Mouse (Mus musculus) heart, adult 2 months (tissue): ENCODE results near the gene Trim38.

Experiments
- CTCF ChIP-seq: fragments of 200-600 bp; IDR thresholded peaks from 2 replicates; pipeline ENCODE4 v1.8.1; 2022; ENCODE audit warnings: antibody characterized with exemption, mild to moderate bottlenecking, moderate library complexity
- EP300 ChIP-seq: fragments of 200-500 bp; IDR thresholded peaks from 2 replicates; pipeline ENCODE4 v1.6.1; 2011; ENCODE audit warnings: low read depth, low read length, control low read depth; ENCODE audit not compliant: insufficient read depth
- POLR2A ChIP-seq: fragments of 200-500 bp; IDR thresholded peaks from 2 replicates; pipeline ENCODE4 v1.6.1; 2011; ENCODE audit warnings: mild to moderate bottlenecking, low read depth, low read length, control low read depth; ENCODE audit not compliant: insufficient read depth

- no peak for TF ChIP-seq CTCF
- TF ChIP-seq POLR2A: no peak
- no peak for TF ChIP-seq EP300
Observed at GRCm38 (mm10) chr13:23743963-23744362, 25.8 kb upstream of the Trim38 start.
